10 mouse cellular contexts compared by ENCODE assay signal in the genomic region with DNA sequence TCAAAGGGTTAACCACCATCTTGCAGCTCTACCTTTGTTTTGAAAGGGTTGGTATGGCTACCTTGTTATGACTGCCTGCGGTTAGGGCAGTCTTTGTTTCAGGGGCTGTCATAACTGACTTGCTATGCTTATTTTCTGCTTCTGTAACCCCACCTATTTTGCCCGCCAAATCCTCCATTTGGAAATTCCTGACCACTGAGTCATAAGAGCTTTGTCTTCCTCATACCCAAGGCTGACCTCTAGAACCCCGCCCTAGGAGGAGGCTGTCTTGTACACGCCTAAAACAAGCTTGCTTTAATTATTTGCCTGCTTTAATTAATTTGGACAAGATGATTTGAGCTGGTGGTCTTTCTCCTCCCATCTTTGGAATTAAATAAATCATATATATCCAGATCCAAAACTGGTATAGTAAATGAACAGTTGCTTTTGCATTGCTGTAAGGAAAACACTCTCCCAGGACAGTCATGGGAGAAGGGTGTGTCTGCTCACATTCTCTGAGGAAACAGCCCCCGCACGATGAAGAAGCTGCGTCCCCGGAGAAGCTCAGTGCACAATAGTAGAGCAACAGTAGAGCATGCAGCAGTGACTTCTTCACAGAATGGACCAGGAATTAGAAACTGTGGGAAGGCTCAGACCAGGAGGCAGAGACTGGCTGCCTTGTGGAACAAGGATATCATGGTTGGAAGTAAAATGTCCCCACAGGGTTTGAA.
DNase-seq lines count a peak whose midpoint lies in the region.
"Had no signal": no experiment of that assay in that cellular context is flagged by ENCODE, and none has a peak within 500 bp of the region (broad histone marks: within the 10 kb centered on the region; RNA-seq: fewer than 3 reads in every experiment).

No protein-coding gene starts in this region.

- DNase-seq in heart, adult 18-20 months = peak; percentile 44 to 57
- no peak for DNase-seq in heart, postnatal 36 days
- peak; percentile 39 for DNase-seq in urinary bladder, postnatal 14 days (ENCODE audit: low spot score)
- no peak for DNase-seq in urinary bladder, postnatal 36 days (ENCODE audit: low spot score in 2 of 2)
- peak; percentile 18 for DNase-seq in induced T-regulatory cell, adult 2 months (ENCODE audit: low read depth)
- DNase-seq in adrenal gland, postnatal 14 days = no peak
- DNase-seq in embryo, embryonic 10 days (ENCODE audit: low spot score) = no peak
- DNase-seq in cerebellum, adult 11-12 months = no peak
- DNase-seq: gastrocnemius, postnatal 36 days; layer of hippocampus, adult 9-11 months had no signal

- intact Hi-C loops in heart, postnatal 36 days (cut with DNase I) = no loop called here

Comparison
In these comparisons a context has a peak if more than half of its experiments do, and no peak if none do; other contexts are left out.
1. DNase-seq: peak in heart, adult 18-20 months (2 of 2), urinary bladder, postnatal 14 days (single experiment) and induced T-regulatory cell, adult 2 months (single experiment); none in heart, postnatal 36 days (0 of 2), urinary bladder, postnatal 36 days (0 of 2), adrenal gland, postnatal 14 days (single experiment), embryo, embryonic 10 days (single experiment) and cerebellum, adult 11-12 months (single experiment).